Mouse (Mus musculus): ENCODE measurements around the gene Gm49486. TPM values are rescaled to one million over a fixed set of nuclear protein-coding genes. Genes with fewer than 3 reads are reported as not detected.
A peak's percentile ranks its signal among the peaks of the same experiment; 100 is the strongest.

Gene Gm49486
- polyA plus RNA-seq, 1 experiment from 2014 or later: 0.43 TPM

DNA sequence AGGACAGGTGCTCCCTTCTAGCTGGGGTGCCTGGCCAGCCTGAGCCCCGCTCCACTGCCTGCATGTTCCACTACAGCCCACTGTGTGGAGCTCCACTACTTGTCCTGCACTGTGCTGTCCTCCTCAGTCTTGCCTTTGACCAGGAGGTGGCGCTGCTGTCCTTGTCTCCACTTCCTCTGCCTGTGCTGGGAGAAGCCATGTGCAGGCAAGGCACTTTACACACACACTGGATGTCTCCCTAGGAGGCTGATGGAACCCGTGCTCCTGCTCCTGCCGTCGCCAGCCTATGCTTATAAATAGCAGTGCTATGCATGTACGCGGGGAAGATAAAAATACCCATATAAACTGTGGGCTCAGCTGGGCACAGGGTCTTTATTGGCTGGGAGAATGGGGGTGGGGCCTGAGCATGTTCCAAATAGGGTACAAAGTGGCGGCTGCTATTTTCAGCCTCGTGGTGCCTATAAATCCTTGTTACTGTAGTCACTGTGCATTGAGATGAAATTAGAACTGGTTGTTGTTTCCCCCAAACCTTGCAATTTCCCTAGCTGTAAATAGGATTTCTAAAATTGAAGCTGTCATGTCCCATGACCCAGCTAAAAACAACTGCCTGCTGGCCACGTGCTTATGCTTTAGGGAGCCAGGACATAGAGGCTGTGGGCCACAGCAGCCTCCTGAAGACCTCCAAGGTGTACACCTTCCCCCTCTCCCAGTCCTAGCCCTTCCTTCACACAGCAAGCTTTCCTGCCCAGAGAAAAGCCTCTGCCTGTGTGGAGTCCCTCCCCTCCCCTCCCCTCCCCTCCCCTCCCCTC lies 14.2 kb downstream of the Gm49486 start:
- Histone ChIP-seq H3K27me3 (ENCODE audit: control insufficient read depth, insufficient read depth, low read length) (no peaks in the 10 kb centered on the region), H3K9ac (ENCODE audit: low read length) (no peak overlapping the region), H3K4me3 (ENCODE audit: low read depth, low read length) (no peak overlapping the region), H3K9me3 (ENCODE audit: control insufficient read depth, low read length) (no peaks in the 10 kb centered on the region), H3K4me1 (ENCODE audit: control insufficient read depth, insufficient read depth, low read length) (0 out of 2 replicates have a peak, but pooled peaks cover 2% of the 10 kb centered on the region), H3K27ac (replicated peaks; ENCODE audit: low read depth, low read length) (no peak overlapping the region), H3K4me2 (ENCODE audit: low read depth, severe bottlenecking) (no peak overlapping the region), H3K36me3 (ENCODE audit: control insufficient read depth, insufficient read depth, low read length) (peaks cover 16% of the 10 kb centered on the region; the same call in 1 of the 2 replicates)
- DNase-seq (ENCODE audit: low spot score) (peak; percentile 100), ATAC-seq (ENCODE audit: insufficient number of reproducible peaks, low FRiP score, low TSS enrichment, low read depth) (peak; percentile 93)
- WGBS: 24% methylated on average over 10 of the region's 10 CpGs

DNA sequence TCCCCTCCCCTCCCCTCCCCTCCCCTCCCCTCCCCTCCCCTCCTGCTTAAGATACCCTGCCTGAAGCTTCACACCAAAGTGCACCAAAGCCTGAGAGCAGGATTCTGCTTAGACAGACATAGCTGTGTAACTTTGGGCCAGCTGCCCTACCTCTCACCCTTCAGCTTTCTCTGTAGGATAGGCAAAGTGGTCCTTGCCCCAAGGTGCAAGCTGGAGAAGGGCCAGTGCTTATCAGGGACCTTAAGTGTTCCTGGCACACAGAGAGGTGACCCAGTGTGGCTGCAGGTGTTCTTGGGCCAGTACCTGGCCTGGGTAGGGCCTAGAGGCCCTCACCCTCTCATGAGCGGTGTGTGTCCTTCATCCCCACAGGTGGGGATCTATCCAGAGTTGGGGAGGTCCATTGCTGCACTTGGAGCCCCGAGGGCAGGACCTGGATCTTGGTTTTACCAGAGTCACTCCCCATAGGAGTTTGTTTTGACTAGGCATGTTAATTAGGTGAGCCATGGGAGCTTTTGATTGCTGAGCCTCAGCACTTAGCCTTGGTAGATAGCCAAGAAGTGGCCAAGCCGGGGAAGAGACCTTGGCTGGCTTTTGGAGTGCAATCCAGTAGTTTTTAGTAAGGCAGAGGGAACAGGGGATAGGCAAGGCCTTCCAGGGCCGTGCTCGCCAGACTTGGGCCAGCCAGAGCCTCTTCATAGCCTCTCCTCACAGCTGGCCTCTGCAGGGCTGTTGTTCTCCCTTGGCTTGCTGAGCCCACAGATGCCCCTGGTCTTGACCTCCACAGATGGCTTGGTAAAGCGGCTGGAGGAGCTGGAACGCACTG lies 15.1 kb downstream of the Gm49486 start:
- H3K9ac ChIP-seq (ENCODE audit: low read length): no peak overlapping the region
- H3K9me3 ChIP-seq (ENCODE audit: control insufficient read depth, low read length): no peaks in the 10 kb centered on the region
- 81% methylated on average over 7 of the region's 7 CpGs for WGBS
- no peaks in the 10 kb centered on the region for H3K27me3 ChIP-seq (ENCODE audit: control insufficient read depth, insufficient read depth, low read length)
- no peak for ATAC-seq (ENCODE audit: insufficient number of reproducible peaks, low FRiP score, low TSS enrichment, low read depth)
- H3K4me2 ChIP-seq (ENCODE audit: low read depth, severe bottlenecking): no peak overlapping the region
- no peak overlapping the region for H3K27ac ChIP-seq (replicated peaks; ENCODE audit: low read depth, low read length)
- H3K36me3 ChIP-seq (ENCODE audit: control insufficient read depth, insufficient read depth, low read length): peaks cover 16% of the 10 kb centered on the region; the same call in 1 of the 2 replicates
- DNase-seq (ENCODE audit: low spot score): no peak
- H3K4me3 ChIP-seq (ENCODE audit: low read depth, low read length): no peak overlapping the region
- H3K4me1 ChIP-seq (ENCODE audit: control insufficient read depth, insufficient read depth, low read length): 0 out of 2 replicates have a peak, but pooled peaks cover 2% of the 10 kb centered on the region

DNA sequence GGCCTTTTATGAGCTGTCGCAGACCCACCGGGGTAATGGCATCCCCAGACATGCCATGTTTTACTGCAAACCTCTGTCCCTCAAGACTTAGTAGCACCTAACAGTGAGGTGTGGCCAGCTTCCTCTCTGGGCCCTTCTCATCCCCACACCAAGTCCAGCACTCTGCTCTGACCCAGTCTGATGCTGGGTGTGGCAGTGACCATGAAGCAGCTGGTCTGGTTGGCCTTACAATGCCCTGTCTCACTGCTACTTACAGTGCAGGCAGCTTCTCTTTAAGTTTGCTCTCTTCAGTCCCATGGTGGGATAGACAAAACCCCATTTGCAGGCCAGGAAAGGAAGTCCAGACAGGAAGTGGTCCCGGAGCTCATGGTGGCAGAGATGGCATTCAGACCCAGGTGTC lies 16.1 kb downstream of the Gm49486 start:
- WGBS: 94% methylated on average over 3 of the region's 3 CpGs
- Histone ChIP-seq H3K9ac (ENCODE audit: low read length) (no peak overlapping the region), H3K27ac (replicated peaks; ENCODE audit: low read depth, low read length) (no peak overlapping the region), H3K36me3 (ENCODE audit: control insufficient read depth, insufficient read depth, low read length) (peaks cover 13% of the 10 kb centered on the region; the same call in 1 of the 2 replicates), H3K4me2 (ENCODE audit: low read depth, severe bottlenecking) (no peak overlapping the region), H3K4me3 (ENCODE audit: low read depth, low read length) (no peak overlapping the region), H3K4me1 (ENCODE audit: control insufficient read depth, insufficient read depth, low read length) (0 out of 2 replicates have a peak, but pooled peaks cover 2% of the 10 kb centered on the region), H3K9me3 (ENCODE audit: control insufficient read depth, low read length) (no peaks in the 10 kb centered on the region), H3K27me3 (ENCODE audit: control insufficient read depth, insufficient read depth, low read length) (no peaks in the 10 kb centered on the region)
- DNase-seq (ENCODE audit: low spot score) (no peak), ATAC-seq (ENCODE audit: insufficient number of reproducible peaks, low FRiP score, low TSS enrichment, low read depth) (no peak)

DNA sequence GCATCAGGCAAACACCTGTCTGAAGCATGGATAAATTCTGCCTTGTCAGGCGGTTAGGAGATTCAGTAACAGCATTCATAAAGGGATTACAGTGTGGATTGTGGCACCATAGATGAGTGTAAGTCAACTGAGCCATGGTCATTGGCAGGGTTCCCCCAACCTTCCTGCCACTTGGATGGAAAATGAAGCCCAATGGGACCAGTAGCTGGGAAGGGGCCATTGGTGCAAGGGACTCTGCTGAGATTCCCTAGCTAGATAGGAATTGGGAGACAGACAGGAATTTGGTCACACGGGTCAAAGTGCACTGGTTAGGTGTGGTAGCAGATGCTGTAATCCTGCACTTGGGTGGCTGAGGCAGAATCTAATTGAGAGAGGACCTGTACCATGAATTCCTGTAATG lies 21.0 kb downstream of the Gm49486 start:
- Histone ChIP-seq H3K4me2 (ENCODE audit: low read depth, severe bottlenecking) (no peak overlapping the region), H3K36me3 (ENCODE audit: control insufficient read depth, insufficient read depth, low read length) (peaks cover 5% of the 10 kb centered on the region; the same call in 1 of the 2 replicates), H3K9me3 (ENCODE audit: control insufficient read depth, low read length) (no peaks in the 10 kb centered on the region), H3K4me3 (ENCODE audit: low read depth, low read length) (no peak overlapping the region), H3K4me1 (ENCODE audit: control insufficient read depth, insufficient read depth, low read length) (peaks cover 6% of the 10 kb centered on the region), H3K27ac (replicated peaks; ENCODE audit: low read depth, low read length) (no peak overlapping the region), H3K9ac (ENCODE audit: low read length) (no peak overlapping the region), H3K27me3 (ENCODE audit: control insufficient read depth, insufficient read depth, low read length) (peaks cover 32% of the 10 kb centered on the region)
- DNase-seq (ENCODE audit: low spot score) (no peak), ATAC-seq (ENCODE audit: insufficient number of reproducible peaks, low FRiP score, low TSS enrichment, low read depth) (no peak)
- 79% methylated on average over 2 of the region's 2 CpGs for WGBS

DNA sequence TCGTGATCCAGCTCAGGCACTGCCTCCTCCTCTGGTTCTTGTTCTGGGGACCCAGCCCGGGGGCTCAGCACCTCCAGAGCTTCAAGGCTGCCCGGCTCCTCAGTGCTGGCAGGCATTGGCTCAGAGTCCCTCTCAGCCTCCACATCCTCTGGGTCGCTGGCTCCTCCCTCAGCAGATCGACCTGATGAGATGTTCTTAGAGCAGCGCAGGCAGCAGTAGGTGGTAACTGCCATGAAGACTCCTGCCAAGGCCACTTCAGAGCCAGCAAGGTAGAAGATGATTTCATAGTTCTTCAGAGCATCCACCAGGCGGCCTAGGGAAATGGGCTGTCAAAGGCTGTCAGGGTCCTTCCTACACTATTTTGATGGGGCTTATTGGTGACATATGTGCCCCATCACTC lies 22.0 kb downstream of the Gm49486 start:
- Histone ChIP-seq H3K27me3 (ENCODE audit: control insufficient read depth, insufficient read depth, low read length) (peaks cover 32% of the 10 kb centered on the region), H3K4me1 (ENCODE audit: control insufficient read depth, insufficient read depth, low read length) (peaks cover 6% of the 10 kb centered on the region), H3K4me2 (ENCODE audit: low read depth, severe bottlenecking) (no peak overlapping the region), H3K27ac (replicated peaks; ENCODE audit: low read depth, low read length) (no peak overlapping the region), H3K9me3 (ENCODE audit: control insufficient read depth, low read length) (no peaks in the 10 kb centered on the region), H3K4me3 (ENCODE audit: low read depth, low read length) (no peak overlapping the region), H3K36me3 (ENCODE audit: control insufficient read depth, insufficient read depth, low read length) (no peaks in the 10 kb centered on the region; the same call in 1 of the 2 replicates), H3K9ac (ENCODE audit: low read length) (no peak overlapping the region)
- 0 out of 2 replicates have a peak, but pooled peaks have one; percentile 6 for ATAC-seq (ENCODE audit: insufficient number of reproducible peaks, low FRiP score, low TSS enrichment, low read depth)
- 54% methylated on average over 7 of the region's 7 CpGs for WGBS
- no peak for DNase-seq (ENCODE audit: low spot score)

DNA sequence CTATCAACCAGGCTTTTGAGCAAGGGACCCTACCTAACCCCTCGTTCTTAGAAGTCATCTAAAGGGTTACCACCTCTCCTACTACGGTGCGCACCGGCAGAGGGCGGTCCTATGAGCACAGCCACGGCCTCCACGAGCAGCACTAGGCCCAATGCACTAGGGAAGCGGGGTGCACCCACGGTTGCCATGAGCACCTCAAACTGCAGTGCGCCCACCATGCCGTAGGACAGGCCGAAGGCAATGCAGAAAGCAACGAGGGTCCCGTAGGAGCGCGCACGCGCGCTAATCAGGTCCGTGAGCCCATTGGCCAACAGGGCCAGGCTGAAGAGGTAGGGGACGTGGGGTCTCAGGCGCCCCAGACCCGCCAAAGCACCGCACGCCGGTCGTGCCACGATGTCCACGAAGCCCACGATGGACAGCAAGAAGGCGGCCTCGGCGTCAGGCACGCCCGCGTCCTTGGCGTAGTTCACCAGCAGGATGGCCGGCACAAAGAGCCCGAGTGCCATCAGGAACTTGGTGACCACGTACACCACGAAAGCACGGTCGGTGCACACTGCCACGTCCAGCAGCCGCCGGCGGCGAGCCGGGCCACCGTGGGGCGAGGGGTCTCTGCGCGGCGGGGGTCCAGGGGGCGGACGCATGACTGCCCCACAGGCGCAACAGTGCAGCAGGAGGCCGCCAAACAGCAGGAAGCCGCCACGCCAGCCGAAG lies 22.7 kb downstream of the Gm49486 start:
- Histone ChIP-seq H3K36me3 (ENCODE audit: control insufficient read depth, insufficient read depth, low read length) (no peaks in the 10 kb centered on the region), H3K27me3 (ENCODE audit: control insufficient read depth, insufficient read depth, low read length) (peaks cover 32% of the 10 kb centered on the region)

DNA sequence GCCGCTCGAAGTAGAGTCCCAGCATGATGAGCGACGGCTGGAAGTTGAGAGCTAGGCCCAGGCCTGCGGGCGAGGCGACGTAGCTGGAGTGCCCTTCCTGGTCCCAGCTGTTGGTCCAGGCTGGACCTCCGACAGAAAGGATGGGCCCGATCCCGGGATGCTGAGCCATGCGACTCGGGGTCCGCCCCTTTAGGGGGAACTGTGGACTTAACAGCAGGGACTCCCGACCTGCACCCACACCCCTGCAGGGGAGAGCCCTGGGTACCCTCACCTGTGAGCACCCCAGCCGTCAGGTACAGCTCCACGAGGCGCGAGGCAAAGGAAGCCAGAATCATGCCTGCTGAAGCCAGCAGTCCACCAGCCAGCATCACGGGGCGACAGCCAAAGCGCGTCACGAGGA lies 23.4 kb downstream of the Gm49486 start:
- DNase-seq (ENCODE audit: low spot score): no peak
- Histone ChIP-seq H3K4me1 (ENCODE audit: control insufficient read depth, insufficient read depth, low read length) (peaks cover 6% of the 10 kb centered on the region), H3K36me3 (ENCODE audit: control insufficient read depth, insufficient read depth, low read length) (no peaks in the 10 kb centered on the region), H3K9ac (ENCODE audit: low read length) (peak overlapping the region; percentile 52), H3K27ac (replicated peaks; ENCODE audit: low read depth, low read length) (no peak overlapping the region), H3K9me3 (ENCODE audit: control insufficient read depth, low read length) (no peaks in the 10 kb centered on the region), H3K4me2 (ENCODE audit: low read depth, severe bottlenecking) (peak overlapping the region; percentile 72), H3K4me3 (ENCODE audit: low read depth, low read length) (peak overlapping the region; percentile 35), H3K27me3 (ENCODE audit: control insufficient read depth, insufficient read depth, low read length) (peaks cover 32% of the 10 kb centered on the region)
- no peak for ATAC-seq (ENCODE audit: insufficient number of reproducible peaks, low FRiP score, low TSS enrichment, low read depth)
- 30% methylated on average over 24 of the region's 24 CpGs for WGBS

More for the DNA sequence above, 22.7 kb downstream of the Gm49486 start:
- DNase-seq (ENCODE audit: low spot score) (peak; percentile 67), ATAC-seq (ENCODE audit: insufficient number of reproducible peaks, low FRiP score, low TSS enrichment, low read depth) (peak; percentile 41; the same call in 1 of the 2 replicates)
- H3K4me2 ChIP-seq (ENCODE audit: low read depth, severe bottlenecking): peak overlapping the region; percentile 72
- no peak overlapping the region for H3K27ac ChIP-seq (replicated peaks; ENCODE audit: low read depth, low read length)
- no peaks in the 10 kb centered on the region for H3K9me3 ChIP-seq (ENCODE audit: control insufficient read depth, low read length)
- peak overlapping the region; percentile 35 for H3K4me3 ChIP-seq (ENCODE audit: low read depth, low read length)
- peaks cover 6% of the 10 kb centered on the region for H3K4me1 ChIP-seq (ENCODE audit: control insufficient read depth, insufficient read depth, low read length)
- peak overlapping the region; percentile 52 for H3K9ac ChIP-seq (ENCODE audit: low read length)
- WGBS: 3% methylated on average over 61 of the region's 61 CpGs

DNA sequence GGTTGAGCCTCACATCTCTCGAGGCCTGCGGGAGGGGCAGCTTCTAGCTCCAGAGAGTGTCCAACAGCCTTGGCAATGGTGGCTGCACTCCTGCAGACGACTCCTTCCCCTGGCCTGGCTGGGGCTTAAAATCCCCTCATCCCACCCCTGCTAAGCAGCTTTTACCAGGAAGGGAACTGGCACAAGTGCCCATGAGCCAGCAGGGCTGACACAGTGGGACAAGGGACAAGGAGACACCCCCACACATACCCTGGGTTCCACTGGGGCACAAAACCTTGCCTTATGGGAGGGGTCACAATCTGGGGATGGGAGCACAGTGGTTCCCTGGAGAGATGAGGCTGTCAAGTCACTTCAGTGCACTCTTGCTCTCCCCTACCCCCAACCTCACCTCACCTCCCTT lies 25.5 kb downstream of the Gm49486 start, which contains the start of gene Slc16a8:
Slc16a8 (minus strand) TSS at position 101 of the 400 bp plus-strand sequence.
- Histone ChIP-seq H3K27ac (replicated peaks; ENCODE audit: low read depth, low read length) (no peak within 1 kb of the TSS), H3K4me3 (ENCODE audit: low read depth, low read length) (no peak within 1 kb of the TSS), H3K27me3 (ENCODE audit: control insufficient read depth, insufficient read depth, low read length) (peaks cover 32% of the 10 kb centered on the region), H3K4me1 (ENCODE audit: control insufficient read depth, insufficient read depth, low read length) (peaks cover 9% of the 10 kb centered on the region), H3K36me3 (ENCODE audit: control insufficient read depth, insufficient read depth, low read length) (no peaks in the 10 kb centered on the region), H3K4me2 (ENCODE audit: low read depth, severe bottlenecking) (no peak within 1 kb of the TSS), H3K9me3 (ENCODE audit: control insufficient read depth, low read length) (no peaks in the 10 kb centered on the region), H3K9ac (ENCODE audit: low read length) (no peak within 1 kb of the TSS)
- WGBS: 35% methylated on average over 3 of the region's 3 CpGs
- no peak for ATAC-seq (ENCODE audit: insufficient number of reproducible peaks, low FRiP score, low TSS enrichment, low read depth)
- DNase-seq (ENCODE audit: low spot score): no peak

All from limb, embryonic 11.5 days (tissue).